Mouse (Mus musculus) stomach, postnatal 0 days (tissue): ENCODE data around the gene Cmtm6. TPM values are rescaled to one million over a fixed set of nuclear protein-coding genes. Genes with fewer than 3 reads are reported as not detected.
A peak's percentile ranks its signal among the peaks of the same experiment; 100 is the strongest.

Source experiments
- ATAC-seq: fragments of 200-750 bp; cut with Nextera tagmentation; 2 replicates; pipeline ENCODE4 v1.8.0; 2017; ENCODE audit not compliant: low FRiP score, low TSS enrichment
- DNase-seq: peaks from one replicate; pipeline ENCODE4 v3.0.0-alpha.2; 2016; ENCODE audit warnings: low spot score
- H3K27ac ChIP-seq: fragments of 300-500 bp; sonication (generic); replicated peaks from 2 replicates; pipeline ENCODE4 v1.5.1; 2014; ENCODE audit warnings: mild to moderate bottlenecking, control low read depth
- H3K27me3 ChIP-seq: fragments of 300-500 bp; sonication (generic); 2 replicates; pipeline ENCODE4 v1.6.1; 2014; ENCODE audit warnings: low read length; ENCODE audit not compliant: control insufficient read depth, insufficient read depth
- H3K36me3 ChIP-seq: fragments of 300-500 bp; sonication (generic); 2 replicates; pipeline ENCODE4 v1.6.1; 2014; ENCODE audit warnings: low read length, mixed read lengths; ENCODE audit not compliant: control insufficient read depth, insufficient read depth
- H3K4me1 ChIP-seq: fragments of 300-500 bp; sonication (generic); replicated peaks from 2 replicates; pipeline ENCODE4 v1.6.1; 2014; ENCODE audit warnings: antibody characterized with exemption; ENCODE audit not compliant: control insufficient read depth, insufficient read depth
- H3K4me2 ChIP-seq: fragments of 300-500 bp; sonication (generic); replicated peaks from 2 replicates; pipeline ENCODE4 v1.6.1; 2014; ENCODE audit warnings: low read depth, mild to moderate bottlenecking, control low read depth, moderate library complexity
- H3K4me3 ChIP-seq: fragments of 300-500 bp; sonication (generic); 2 replicates; pipeline ENCODE4 v1.5.1; 2014; ENCODE audit warnings: low read depth, low read length, control low read depth
- H3K9ac ChIP-seq: fragments of 300-500 bp; sonication (generic); 2 replicates; pipeline ENCODE4 v1.6.1; 2014; ENCODE audit warnings: mild to moderate bottlenecking, low read length, control low read depth, mixed read lengths
- H3K9me3 ChIP-seq: fragments of 300-500 bp; sonication (generic); 2 replicates; pipeline ENCODE4 v1.6.1; 2016; ENCODE audit warnings: low read length; ENCODE audit not compliant: control insufficient read depth
- CTCF ChIP-seq: IDR thresholded peaks from 2 replicates; pipeline ENCODE4 v1.5.1; 2016; ENCODE audit warnings: antibody characterized with exemption, low read depth, mild to moderate bottlenecking, moderate library complexity
- EP300 ChIP-seq: optimal IDR thresholded peaks from 2 replicates; pipeline ENCODE3; 2016; ENCODE audit warnings: antibody characterized with exemption
- WGBS: fragments of 180-500 bp; shearing (Covaris S2); extraction: QIAGEN DNeasy Blood & Tissue Kit; methylation state at CpG from one replicate; pipeline ENCODE4 v1.1.7; 2014; 5-methylcytosine and 5-hydroxymethylcytosine counted together
- polyA plus RNA-seq: library from polyadenylated mRNA; unstranded; fragments of >200 nt; fragmentation: Nextera tagmentation; extraction: Ambion mirVana; gene quantifications from 2 replicates; pipeline ENCODE4 v1.2.1, GENCODE M21; 2015

The Cmtm6 gene
- polyA plus RNA-seq, 1 experiment from 2014 or later: 50.9 TPM

DNA sequence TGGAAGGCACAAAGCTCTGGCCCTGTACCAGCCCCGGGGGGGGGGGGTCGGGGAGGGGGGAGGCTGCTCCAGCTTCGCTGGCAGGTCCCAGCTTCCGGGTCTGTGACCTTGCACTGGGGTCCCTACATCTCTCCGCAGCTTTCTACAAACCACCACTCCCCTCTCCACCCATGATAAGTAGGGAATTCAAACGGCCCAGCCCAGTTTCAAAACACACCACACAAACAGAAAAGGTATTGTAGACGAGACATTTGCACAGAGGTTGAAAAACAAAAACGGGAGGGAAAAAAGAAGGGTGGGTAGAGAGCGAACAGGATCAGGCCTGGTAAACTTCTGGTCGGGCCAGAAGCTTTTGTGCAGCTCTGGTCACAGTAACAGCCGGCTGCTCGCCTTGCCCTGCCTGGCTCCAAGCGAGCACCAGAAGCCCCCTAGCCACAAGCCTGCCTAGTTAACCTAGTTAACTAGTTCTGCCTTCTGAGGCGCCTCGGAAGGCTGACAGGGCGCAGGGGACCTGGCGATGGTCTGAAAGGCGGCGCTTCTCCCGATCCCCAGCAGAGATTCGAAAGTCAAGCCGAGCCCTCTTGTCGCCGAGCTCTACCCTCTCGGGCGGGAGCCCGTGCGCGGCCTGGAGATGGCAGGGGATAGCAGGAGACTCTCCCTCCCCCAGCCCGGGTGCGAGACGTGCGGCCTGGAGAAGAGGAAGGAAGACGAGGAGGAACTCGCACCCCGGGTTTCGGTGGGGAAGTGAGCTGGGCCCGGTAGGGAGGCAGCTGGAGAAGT, 50.0 kb downstream of the Cmtm6 start:
- Histone ChIP-seq H3K4me2 (peak overlapping the region; percentile 93), H3K27me3 (no peaks in the 10 kb centered on the region), H3K9ac (peak overlapping the region; percentile 83), H3K4me1 (no peaks in the 10 kb centered on the region; the same call in 1 of the 2 replicates), H3K9me3 (no peaks in the 10 kb centered on the region), H3K4me3 (peak overlapping the region; percentile 62), H3K27ac (peak overlapping the region; percentile 90), H3K36me3 (no peaks in the 10 kb centered on the region)
- WGBS: 1% methylated on average over 37 of the region's 38 CpGs
- DNase-seq (peak; percentile 67), ATAC-seq (peak; percentile 46)
- TF ChIP-seq CTCF (no peak), EP300 (no peak)

DNA sequence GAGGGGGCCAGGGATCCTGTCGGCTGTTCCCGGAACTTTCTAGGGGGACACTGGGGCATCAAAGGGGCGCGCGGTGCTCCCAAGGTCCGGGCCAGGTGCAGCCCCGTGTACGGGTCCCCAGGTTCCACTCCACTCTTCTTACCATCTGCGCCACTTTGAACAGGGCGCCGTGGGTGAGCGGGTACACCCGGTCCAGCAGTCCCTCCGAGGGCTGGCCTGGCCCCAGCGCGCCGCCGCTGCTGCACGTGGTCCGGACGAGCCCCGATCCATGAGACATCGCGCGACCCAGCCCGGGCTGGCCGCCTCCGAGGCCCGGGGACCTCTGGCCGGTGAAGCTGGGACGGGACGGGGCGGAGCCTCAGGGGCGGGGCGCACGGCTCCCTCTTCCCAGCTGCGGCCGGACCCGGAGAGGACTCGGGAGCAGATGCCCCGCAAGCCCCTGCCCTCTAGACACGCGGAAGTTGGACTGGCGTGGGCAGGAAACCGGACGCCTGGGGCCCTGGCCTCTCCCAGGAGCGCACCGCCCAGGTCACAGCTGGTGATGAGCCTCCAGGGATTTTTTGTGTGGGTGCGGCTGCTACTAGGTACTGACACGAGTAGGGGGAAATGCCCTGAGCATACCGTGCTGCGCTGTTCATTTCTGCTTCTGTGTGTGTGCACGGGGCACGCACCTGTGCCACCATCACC, 50.8 kb downstream of the Cmtm6 start, which contains the start of gene Cmtm7:
Gene Cmtm7, minus strand, starts transcription at position 331 of the 687 bp plus-strand sequence.
- H3K9me3 ChIP-seq: no peaks in the 10 kb centered on the region
- peak within 1 kb of the TSS; percentile 62 for H3K4me3 ChIP-seq
- peak within 1 kb of the TSS; percentile 90 for H3K27ac ChIP-seq
- H3K36me3 ChIP-seq: no peaks in the 10 kb centered on the region
- no peaks in the 10 kb centered on the region for H3K27me3 ChIP-seq
- peak; percentile 87 for DNase-seq
- no peak for TF ChIP-seq EP300
- no peak for TF ChIP-seq CTCF
- H3K4me1 ChIP-seq: no peaks in the 10 kb centered on the region; the same call in 1 of the 2 replicates
- peak; percentile 88 for ATAC-seq
- H3K9ac ChIP-seq: peak within 1 kb of the TSS; percentile 83
- 1% methylated on average over 46 of the region's 54 CpGs for whole genome bisulfite sequencing
- peak within 1 kb of the TSS; percentile 93 for H3K4me2 ChIP-seq

DNA sequence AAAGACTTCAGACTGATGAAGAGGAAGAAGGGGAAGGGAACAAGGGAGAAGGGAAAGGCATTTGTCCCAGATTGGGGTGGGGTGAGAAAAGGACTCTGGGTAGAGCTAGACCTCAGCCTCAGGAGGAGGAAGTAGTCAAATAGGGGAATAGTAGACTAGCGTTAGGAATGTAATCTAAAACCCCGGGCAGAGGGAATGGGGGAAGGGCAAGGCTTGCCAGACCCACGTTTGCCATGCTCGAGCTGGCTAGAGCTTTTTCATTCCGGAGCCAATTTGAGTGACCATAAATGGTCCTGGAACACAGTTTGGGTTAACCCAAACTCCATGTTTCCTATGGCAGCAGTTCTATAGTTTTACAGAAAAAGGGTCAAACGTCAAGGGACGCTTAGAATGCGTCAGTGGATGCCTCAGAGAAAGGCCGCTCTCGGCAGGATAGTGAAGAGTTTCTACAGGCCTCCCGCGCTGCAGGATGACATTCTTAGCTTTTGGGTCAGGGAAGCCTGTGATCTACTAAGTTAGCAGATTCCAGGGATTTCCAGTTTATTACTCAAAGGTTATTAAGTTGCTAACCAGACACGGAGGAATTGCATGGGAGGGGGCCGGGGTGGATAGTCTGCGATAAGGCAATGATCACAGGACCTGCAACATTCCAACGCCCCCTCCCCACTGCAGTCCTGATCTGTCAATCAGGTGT, 54.7 kb downstream of the Cmtm6 start:
- peak; percentile 26 for DNase-seq

DNA sequence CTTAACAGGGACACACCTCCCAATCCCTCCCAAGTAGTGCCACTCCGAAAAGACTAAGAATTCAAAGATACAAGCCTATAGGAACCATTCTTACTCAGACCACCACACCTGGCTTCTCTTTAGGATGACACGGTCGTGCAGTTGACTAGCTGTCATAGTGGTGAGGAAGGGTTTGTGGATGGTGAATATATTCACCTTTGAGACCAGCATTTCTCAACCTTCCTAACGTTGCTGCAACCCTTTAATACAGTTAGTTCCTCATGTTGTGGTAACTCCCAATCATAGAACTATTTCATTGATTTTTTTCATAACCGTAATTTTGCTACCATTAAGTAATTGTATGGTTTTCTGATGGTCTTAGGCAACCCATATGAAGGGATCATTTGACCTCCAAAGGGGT, 56.2 kb downstream of the Cmtm6 start:
- 92% methylated on average over 5 of the region's 5 CpGs for WGBS
- H3K27ac ChIP-seq: no peak overlapping the region
- TF ChIP-seq EP300: no peak
- no peak for TF ChIP-seq CTCF

More for the DNA sequence above, 54.7 kb downstream of the Cmtm6 start:
- Histone ChIP-seq H3K27me3 (no peaks in the 10 kb centered on the region), H3K4me3 (no peak overlapping the region), H3K4me2 (no peak overlapping the region), H3K9ac (no peak overlapping the region), H3K36me3 (no peaks in the 10 kb centered on the region), H3K27ac (0 out of 2 replicates have a peak overlapping the region, but pooled peaks have one; percentile 9), H3K4me1 (no peaks in the 10 kb centered on the region; the same call in 1 of the 2 replicates), H3K9me3 (no peaks in the 10 kb centered on the region; the same call in 1 of the 2 replicates)
- WGBS: 24% methylated on average over 16 of the region's 16 CpGs
- ATAC-seq: no peak
- TF ChIP-seq EP300 (no peak), CTCF (peak; percentile 21; the same call in 1 of the 2 replicates)

DNA sequence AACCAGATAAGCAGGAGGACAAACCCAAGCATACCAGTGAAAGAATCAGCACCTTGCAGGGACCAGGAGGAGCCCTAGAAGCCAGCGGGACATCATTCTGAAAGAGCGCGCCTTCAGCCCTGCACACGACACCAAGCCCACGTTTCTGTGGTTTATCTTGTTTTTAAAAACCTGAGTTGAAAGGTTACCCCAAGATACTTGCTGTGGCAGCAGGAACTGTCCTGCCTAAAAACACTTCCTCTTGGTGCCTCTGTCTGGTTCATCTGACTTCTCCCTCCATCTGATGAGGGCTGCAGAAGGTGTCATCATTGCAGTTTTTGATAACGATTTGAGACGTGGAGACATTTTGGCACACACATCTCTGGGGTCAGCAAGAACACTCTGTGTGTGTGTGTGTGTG, 56.8 kb downstream of the Cmtm6 start:
- Histone ChIP-seq H3K27ac (no peak overlapping the region), H3K9ac (no peak overlapping the region), H3K4me2 (no peak overlapping the region), H3K4me1 (no peaks in the 10 kb centered on the region), H3K4me3 (no peak overlapping the region), H3K36me3 (no peaks in the 10 kb centered on the region), H3K27me3 (no peaks in the 10 kb centered on the region), H3K9me3 (no peaks in the 10 kb centered on the region; the same call in 1 of the 2 replicates)
- ATAC-seq (no peak), DNase-seq (no peak)
- WGBS: 91% methylated on average over 7 of the region's 7 CpGs
- TF ChIP-seq EP300 (no peak), CTCF (no peak)

More for the DNA sequence above, 56.2 kb downstream of the Cmtm6 start:
- no peak for ATAC-seq
- Histone ChIP-seq H3K4me3 (no peak overlapping the region), H3K9ac (no peak overlapping the region), H3K9me3 (no peaks in the 10 kb centered on the region; the same call in 1 of the 2 replicates), H3K27me3 (no peaks in the 10 kb centered on the region), H3K4me2 (no peak overlapping the region), H3K4me1 (no peaks in the 10 kb centered on the region), H3K36me3 (no peaks in the 10 kb centered on the region)
- no peak for DNase-seq
